Mouse (Mus musculus): ENCODE measurements around the gene Alox12b.

Alox12b gene

GRCm38 (mm10) chr11:69156800-69157199 is at the start of gene Alox12b:
Alox12b (plus strand) TSS chr11:69156989.
- no peak for TF ChIP-seq GATA4 (IDR thresholded peaks at IDR 0.05; ENCODE audit: insufficient replicate concordance, low read length)

GRCm38 (mm10) chr11:69107676-69108075 is 49.1 kb upstream of the Alox12b start:
- no peak for TF ChIP-seq GATA4 (IDR thresholded peaks at IDR 0.05; ENCODE audit: insufficient replicate concordance, low read length)

- TF ChIP-seq GATA4 (IDR thresholded peaks at IDR 0.05; ENCODE audit: insufficient replicate concordance, low read length) = no peak
Observed at GRCm38 (mm10) chr11:69108223-69108622, 48.6 kb upstream of the Alox12b start.

- TF ChIP-seq GATA4 (IDR thresholded peaks at IDR 0.05; ENCODE audit: insufficient replicate concordance, low read length) = no peak
Observed at GRCm38 (mm10) chr11:69109032-69109900, 47.5 kb upstream of the Alox12b start.

- no peak for TF ChIP-seq GATA4 (IDR thresholded peaks at IDR 0.05; ENCODE audit: insufficient replicate concordance, low read length)
Observed at GRCm38 (mm10) chr11:69110319-69111046, 46.3 kb upstream of the Alox12b start.

- TF ChIP-seq GATA4 (IDR thresholded peaks at IDR 0.05; ENCODE audit: insufficient replicate concordance, low read length) = no peak
Observed at GRCm38 (mm10) chr11:69111051-69111810, 45.6 kb upstream of the Alox12b start.

- no peak for TF ChIP-seq GATA4 (IDR thresholded peaks at IDR 0.05; ENCODE audit: insufficient replicate concordance, low read length)
Observed at GRCm38 (mm10) chr11:69111865-69112264, 44.9 kb upstream of the Alox12b start.

GRCm38 (mm10) chr11:69114018-69114417 is 42.8 kb upstream of the Alox12b start:
- TF ChIP-seq GATA4 (IDR thresholded peaks at IDR 0.05; ENCODE audit: insufficient replicate concordance, low read length) = no peak

GRCm38 (mm10) chr11:69114621-69115020 is 42.2 kb upstream of the Alox12b start:
- no peak for TF ChIP-seq GATA4 (IDR thresholded peaks at IDR 0.05; ENCODE audit: insufficient replicate concordance, low read length)

GRCm38 (mm10) chr11:69116843-69117242 is 39.9 kb upstream of the Alox12b start:
- no peak for TF ChIP-seq GATA4 (IDR thresholded peaks at IDR 0.05; ENCODE audit: insufficient replicate concordance, low read length)

- no peak for TF ChIP-seq GATA4 (IDR thresholded peaks at IDR 0.05; ENCODE audit: insufficient replicate concordance, low read length)
Observed at GRCm38 (mm10) chr11:69117737-69118695, 38.8 kb upstream of the Alox12b start.

GRCm38 (mm10) chr11:69118765-69119164 is 38.0 kb upstream of the Alox12b start:
- TF ChIP-seq GATA4 (IDR thresholded peaks at IDR 0.05; ENCODE audit: insufficient replicate concordance, low read length) = no peak

- no peak for TF ChIP-seq GATA4 (IDR thresholded peaks at IDR 0.05; ENCODE audit: insufficient replicate concordance, low read length)
Observed at GRCm38 (mm10) chr11:69119446-69120155, 37.2 kb upstream of the Alox12b start.
